In the genomic region with DNA sequence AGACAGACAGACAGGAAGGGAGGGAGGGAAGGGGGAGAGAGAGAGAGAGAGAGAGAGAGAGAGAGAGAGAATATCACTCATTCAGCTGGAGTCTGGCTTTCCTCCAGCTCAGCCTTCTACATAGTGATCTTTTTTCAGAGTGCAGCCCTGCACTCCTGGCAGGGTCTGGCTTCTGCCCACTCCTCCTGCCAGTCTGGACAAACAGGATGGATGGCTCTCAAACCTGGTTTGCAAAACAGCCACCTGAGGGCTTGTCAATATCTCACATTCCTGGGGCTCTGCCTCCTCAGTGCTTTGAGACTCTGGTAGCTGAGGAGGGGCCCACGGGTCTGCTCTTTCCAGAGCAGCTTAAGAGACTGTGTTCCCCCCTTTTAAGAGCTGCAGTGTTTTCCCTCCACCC, we compare ENCODE assay signal across 18 mouse cellular contexts. TPM values are rescaled to one million over a fixed set of nuclear protein-coding genes. Genes with fewer than 3 reads are reported as not detected.
DNase-seq lines count a peak whose midpoint lies in the region; ATAC-seq lines count a peak whose summit lies in the region.
"Had no signal": no experiment of that assay in that cellular context is flagged by ENCODE, and none has a peak within 500 bp of the region (broad histone marks: within the 10 kb centered on the region; RNA-seq: fewer than 3 reads in every experiment).

No protein-coding gene starts in this region.

- peak overlapping the region; percentile 28; the same call in 1 of the 2 replicates for H3K27ac ChIP-seq in embryonic facial prominence, embryonic 15.5 days (replicated peaks)
- peak overlapping the region; percentile 77 for H3K27ac ChIP-seq in liver, embryonic 11.5 days (ENCODE audit: low read depth, low read length)
- H3K27ac ChIP-seq: gastrocnemius, adult 2 months; heart, embryonic 13.5 days; left cerebral cortex, adult 2 months; midbrain, embryonic 15.5 days; neural tube, embryonic 12.5 days had no signal

- H3K27me3 ChIP-seq in embryonic facial prominence, embryonic 15.5 days = peaks cover 32% of the 10 kb centered on the region
- peaks cover 51% of the 10 kb centered on the region for H3K27me3 ChIP-seq in liver, embryonic 11.5 days (replicated peaks; ENCODE audit: control insufficient read depth, insufficient read depth, low read length)

- no peak overlapping the region for H3K4me2 ChIP-seq in embryonic facial prominence, embryonic 15.5 days (replicated peaks)
- peak overlapping the region; percentile 31 for H3K4me2 ChIP-seq in liver, embryonic 11.5 days
- H3K4me2 ChIP-seq: heart, embryonic 13.5 days; midbrain, embryonic 15.5 days; neural tube, embryonic 12.5 days had no signal

- WGBS in embryonic facial prominence, embryonic 15.5 days = 39% methylated on average over 1 of the region's 1 CpGs
- 20% methylated on average over 1 of the region's 1 CpGs for WGBS in liver, embryonic 11.5 days

- ATAC-seq in embryonic facial prominence, embryonic 15.5 days (ENCODE audit: insufficient number of reproducible peaks, low FRiP score, low TSS enrichment, low read depth) = no peak
- no peak for ATAC-seq in liver, embryonic 11.5 days (replicated peaks; ENCODE audit: low FRiP score)
- ATAC-seq: midbrain, embryonic 15.5 days had no signal

- no peak overlapping the region for H3K4me3 ChIP-seq in embryonic facial prominence, embryonic 15.5 days (replicated peaks)
- no peak overlapping the region; the same call in 1 of the 2 replicates for H3K4me3 ChIP-seq in liver, embryonic 11.5 days (ENCODE audit: low read depth, low read length)
- H3K4me3 ChIP-seq: erythroblast, embryonic 14.5 days; gastrocnemius, adult 2 months; heart, embryonic 13.5 days; left cerebral cortex, adult 2 months; midbrain, embryonic 15.5 days; neural tube, embryonic 12.5 days had no signal

- H3K36me3 ChIP-seq in embryonic facial prominence, embryonic 15.5 days = no peaks in the 10 kb centered on the region
- no peaks in the 10 kb centered on the region for H3K36me3 ChIP-seq in liver, embryonic 11.5 days (ENCODE audit: control insufficient read depth, insufficient read depth, low read length)
- H3K36me3 ChIP-seq: heart, embryonic 13.5 days; hindbrain, embryonic 10.5 days; midbrain, embryonic 15.5 days; neural tube, embryonic 12.5 days had no signal

- peak; percentile 48 for DNase-seq in kidney, adult 11 months
- no peak for DNase-seq in kidney, adult 9 months
- DNase-seq in liver, embryonic 11.5 days (ENCODE audit: low spot score) = no peak
- peak; percentile 50 for DNase-seq in lung, postnatal 36 days
- DNase-seq in right cerebral cortex, postnatal 4 days = no peak
- DNase-seq in adrenal gland, postnatal 4 days (ENCODE audit: low spot score in 2 of 2) = no peak
- no peak for DNase-seq in thymus, postnatal 14 days
- DNase-seq: adrenal gland, postnatal 25 days; gastrocnemius, adult 2 months had no signal

- peaks cover 16% of the 10 kb centered on the region for H3K4me1 ChIP-seq in embryonic facial prominence, embryonic 15.5 days
- peaks cover 4% of the 10 kb centered on the region; the same call in 1 of the 2 replicates for H3K4me1 ChIP-seq in liver, embryonic 11.5 days (replicated peaks; ENCODE audit: control insufficient read depth, insufficient read depth, low read length)

- H3K9ac ChIP-seq in embryonic facial prominence, embryonic 15.5 days = no peak overlapping the region
- no peak overlapping the region for H3K9ac ChIP-seq in liver, embryonic 11.5 days (ENCODE audit: low read depth, low read length)
- H3K9ac ChIP-seq: heart, embryonic 13.5 days; midbrain, embryonic 15.5 days; neural tube, embryonic 12.5 days had no signal

- H3K9me3 ChIP-seq in embryonic facial prominence, embryonic 15.5 days (replicated peaks) = no peaks in the 10 kb centered on the region
- no peaks in the 10 kb centered on the region for H3K9me3 ChIP-seq in liver, embryonic 11.5 days (ENCODE audit: control insufficient read depth, low read length)
- H3K9me3 ChIP-seq: hindbrain, embryonic 10.5 days; midbrain, embryonic 15.5 days had no signal

RNA-seq across cellular contexts. Expression of gene Grb7, which starts 1.0 kb away (rescaled TPM):
- polyA plus RNA-seq in embryonic facial prominence, embryonic 15.5 days (2015; fragmentation: Nextera tagmentation; extraction: Ambion mirVana) = 16.2 and 22.4 TPM in 2 replicates
- 33.2 and 34.1 TPM in 2 replicates for polyA plus RNA-seq in liver, embryonic 11.5 days (2014; fragmentation: Nextera tagmentation; extraction: Ambion mirVana)
- 10 to 100 TPM in 1 of 2 experiments, 1 to 10 TPM in 1; 5.9 to 10.3 TPM for total RNA-seq in adrenal gland, postnatal 4 days (2021)
- total RNA-seq: adrenal gland, postnatal 25 days; common myeloid progenitor, adult 5-6 weeks; gastrocnemius, adult 2 months had no signal

RNA-seq across cellular contexts. Expression of gene Mien1, which starts 6.4 kb away (rescaled TPM):
- polyA plus RNA-seq in embryonic facial prominence, embryonic 15.5 days (2015; fragmentation: Nextera tagmentation; extraction: Ambion mirVana) = 109 and 111 TPM in 2 replicates
- 99.4 and 100 TPM in 2 replicates for polyA plus RNA-seq in liver, embryonic 11.5 days (2014; fragmentation: Nextera tagmentation; extraction: Ambion mirVana)
- total RNA-seq in adrenal gland, postnatal 4 days (2021) = 10 to 100 TPM; 53.5 to 55.3 TPM

RNA-seq across cellular contexts. Expression of gene Erbb2, which starts 33.0 kb away (rescaled TPM):
- polyA plus RNA-seq in embryonic facial prominence, embryonic 15.5 days (2015; fragmentation: Nextera tagmentation; extraction: Ambion mirVana) = 60.7 and 64.0 TPM in 2 replicates
- polyA plus RNA-seq in liver, embryonic 11.5 days (2014; fragmentation: Nextera tagmentation; extraction: Ambion mirVana) = 12.4 and 13.5 TPM in 2 replicates
- 10 to 100 TPM; 10.8 to 19.4 TPM for total RNA-seq in adrenal gland, postnatal 4 days (2021)
- total RNA-seq: common myeloid progenitor, adult 5-6 weeks had no signal

RNA-seq across cellular contexts. Expression of gene Pgap3, which starts 44.9 kb away (rescaled TPM):
- polyA plus RNA-seq in embryonic facial prominence, embryonic 15.5 days (2015; fragmentation: Nextera tagmentation; extraction: Ambion mirVana) = 13.7 and 16.8 TPM in 2 replicates
- polyA plus RNA-seq in liver, embryonic 11.5 days (2014; fragmentation: Nextera tagmentation; extraction: Ambion mirVana) = 6.4 and 8.5 TPM in 2 replicates
- 10 to 100 TPM in 1 of 2 experiments, 1 to 10 TPM in 1; 9.7 to 11.0 TPM for total RNA-seq in adrenal gland, postnatal 4 days (2021)

RNA-seq across cellular contexts. Expression of gene Pnmt, which starts 59.0 kb away (rescaled TPM):
- polyA plus RNA-seq in embryonic facial prominence, embryonic 15.5 days (2015; fragmentation: Nextera tagmentation; extraction: Ambion mirVana) = 0.56 and 0.66 TPM in 2 replicates
- polyA plus RNA-seq in liver, embryonic 11.5 days (2014; fragmentation: Nextera tagmentation; extraction: Ambion mirVana) = 0.53 and 0.88 TPM in 2 replicates
- 100 to 1,000 TPM; 686 to 903 TPM for total RNA-seq in adrenal gland, postnatal 4 days (2021)
- total RNA-seq: common myeloid progenitor, adult 5-6 weeks had no signal
- polyA plus RNA-seq: erythroblast, embryonic 14.5 days; spleen, adult 2 months had no signal

Comparison
In these comparisons a context has a peak if more than half of its experiments do, and no peak if none do; other contexts are left out.
1. DNase-seq: peak in kidney, adult 11 months (single experiment) and lung, postnatal 36 days (single experiment); none in kidney, adult 9 months (single experiment), liver, embryonic 11.5 days (single experiment), right cerebral cortex, postnatal 4 days (single experiment), adrenal gland, postnatal 4 days (0 of 2) and thymus, postnatal 14 days (single experiment).